Mouse (Mus musculus): ENCODE results near the gene Kcnj11. TPM values are rescaled to one million over a fixed set of nuclear protein-coding genes. Genes with fewer than 3 reads are reported as not detected.

Kcnj11 gene
- polyA plus RNA-seq, 1 experiment, result 0.96 TPM

GRCm38 (mm10) chr7:46105484-46105883 lies 4.9 kb upstream of the Kcnj11 start:
- 83% methylated on average over 7 of the region's 7 CpGs for WGBS
- TF ChIP-seq CTCF (IDR thresholded peaks at IDR 0.05; ENCODE audit: extremely low read depth, insufficient read length, insufficient replicate concordance, low read depth, low read length) (no peak), POLR2A (IDR thresholded peaks at IDR 0.05; ENCODE audit: low read depth, low read length) (no peak)

GRCm38 (mm10) chr7:46104256-46104915 lies 3.8 kb upstream of the Kcnj11 start:
- peaks cover 3% of the 10 kb centered on the region for H3K27me3 ChIP-seq (ENCODE audit: control insufficient read depth, insufficient read depth, low read length)
- H3K36me3 ChIP-seq (ENCODE audit: control insufficient read depth, insufficient read depth, low read length), result no peaks in the 10 kb centered on the region
- H3K4me1 ChIP-seq (ENCODE audit: control insufficient read depth, insufficient read depth, insufficient read length, low read length), result no peaks in the 10 kb centered on the region
- WGBS, result 81% methylated on average over 27 of the region's 27 CpGs
- no peak overlapping the region for H3K27ac ChIP-seq (ENCODE audit: insufficient read depth, low read depth, low read length)
- H3K4me3 ChIP-seq (ENCODE audit: low read depth, low read length), result no peak overlapping the region
- TF ChIP-seq CTCF (IDR thresholded peaks at IDR 0.05; ENCODE audit: extremely low read depth, insufficient read length, insufficient replicate concordance, low read depth, low read length) (no peak), POLR2A (IDR thresholded peaks at IDR 0.05; ENCODE audit: low read depth, low read length) (no peak)

More at GRCm38 (mm10) chr7:46105484-46105883, 4.9 kb upstream of the Kcnj11 start:
- H3K4me1 ChIP-seq (ENCODE audit: control insufficient read depth, insufficient read depth, insufficient read length, low read length), result no peaks in the 10 kb centered on the region
- H3K4me3 ChIP-seq (ENCODE audit: low read depth, low read length), result no peak overlapping the region
- H3K36me3 ChIP-seq (ENCODE audit: control insufficient read depth, insufficient read depth, low read length), result no peaks in the 10 kb centered on the region
- H3K27ac ChIP-seq (ENCODE audit: insufficient read depth, low read depth, low read length), result no peak overlapping the region
- peaks cover 3% of the 10 kb centered on the region for H3K27me3 ChIP-seq (ENCODE audit: control insufficient read depth, insufficient read depth, low read length)

- 83% methylated on average over 8 of the region's 8 CpGs for whole genome bisulfite sequencing
- Histone ChIP-seq H3K4me1 (ENCODE audit: control insufficient read depth, insufficient read depth, insufficient read length, low read length) (no peaks in the 10 kb centered on the region), H3K27ac (ENCODE audit: insufficient read depth, low read depth, low read length) (no peak overlapping the region), H3K36me3 (ENCODE audit: control insufficient read depth, insufficient read depth, low read length) (no peaks in the 10 kb centered on the region), H3K4me3 (ENCODE audit: low read depth, low read length) (no peak overlapping the region), H3K27me3 (ENCODE audit: control insufficient read depth, insufficient read depth, low read length) (peaks cover 3% of the 10 kb centered on the region)
- TF ChIP-seq POLR2A (IDR thresholded peaks at IDR 0.05; ENCODE audit: low read depth, low read length) (no peak), CTCF (IDR thresholded peaks at IDR 0.05; ENCODE audit: extremely low read depth, insufficient read length, insufficient replicate concordance, low read depth, low read length) (no peak)
Observed at GRCm38 (mm10) chr7:46103771-46104170, 3.2 kb upstream of the Kcnj11 start.

GRCm38 (mm10) chr7:46103075-46103591 lies 2.6 kb upstream of the Kcnj11 start:
- Histone ChIP-seq H3K27ac (ENCODE audit: insufficient read depth, low read depth, low read length) (no peak overlapping the region), H3K4me3 (ENCODE audit: low read depth, low read length) (no peak overlapping the region), H3K4me1 (ENCODE audit: control insufficient read depth, insufficient read depth, insufficient read length, low read length) (no peaks in the 10 kb centered on the region), H3K27me3 (ENCODE audit: control insufficient read depth, insufficient read depth, low read length) (peaks cover 3% of the 10 kb centered on the region), H3K36me3 (ENCODE audit: control insufficient read depth, insufficient read depth, low read length) (no peaks in the 10 kb centered on the region)
- no peak for TF ChIP-seq POLR2A (IDR thresholded peaks at IDR 0.05; ENCODE audit: low read depth, low read length)
- TF ChIP-seq CTCF (IDR thresholded peaks at IDR 0.05; ENCODE audit: extremely low read depth, insufficient read length, insufficient replicate concordance, low read depth, low read length), result no peak
- WGBS, result 77% methylated on average over 8 of the region's 8 CpGs

- Histone ChIP-seq H3K27me3 (ENCODE audit: control insufficient read depth, insufficient read depth, low read length) (peaks cover 3% of the 10 kb centered on the region; the same call in 1 of the 2 replicates), H3K36me3 (ENCODE audit: control insufficient read depth, insufficient read depth, low read length) (no peaks in the 10 kb centered on the region), H3K4me3 (ENCODE audit: low read depth, low read length) (no peak overlapping the region), H3K4me1 (ENCODE audit: control insufficient read depth, insufficient read depth, insufficient read length, low read length) (no peaks in the 10 kb centered on the region), H3K27ac (ENCODE audit: insufficient read depth, low read depth, low read length) (no peak overlapping the region)
- TF ChIP-seq CTCF (IDR thresholded peaks at IDR 0.05; ENCODE audit: extremely low read depth, insufficient read length, insufficient replicate concordance, low read depth, low read length) (no peak), POLR2A (IDR thresholded peaks at IDR 0.05; ENCODE audit: low read depth, low read length) (no peak)
- WGBS, result 79% methylated on average over 13 of the region's 13 CpGs
Observed at GRCm38 (mm10) chr7:46099682-46100081, 882 bp downstream of the Kcnj11 start.

- WGBS, result 91% methylated on average over 19 of the region's 19 CpGs
- Histone ChIP-seq H3K27me3 (ENCODE audit: control insufficient read depth, insufficient read depth, low read length) (peaks cover 3% of the 10 kb centered on the region), H3K27ac (ENCODE audit: insufficient read depth, low read depth, low read length) (no peak overlapping the region), H3K4me3 (ENCODE audit: low read depth, low read length) (no peak overlapping the region), H3K4me1 (ENCODE audit: control insufficient read depth, insufficient read depth, insufficient read length, low read length) (no peaks in the 10 kb centered on the region), H3K36me3 (ENCODE audit: control insufficient read depth, insufficient read depth, low read length) (no peaks in the 10 kb centered on the region)
- TF ChIP-seq POLR2A (IDR thresholded peaks at IDR 0.05; ENCODE audit: low read depth, low read length), result no peak
Observed at GRCm38 (mm10) chr7:46098919-46099286, 1.7 kb downstream of the Kcnj11 start.

GRCm38 (mm10) chr7:46098221-46098918 lies 2.2 kb downstream of the Kcnj11 start:
- peaks cover 3% of the 10 kb centered on the region for H3K27me3 ChIP-seq (ENCODE audit: control insufficient read depth, insufficient read depth, low read length)
- no peaks in the 10 kb centered on the region for H3K4me1 ChIP-seq (ENCODE audit: control insufficient read depth, insufficient read depth, insufficient read length, low read length)
- 80% methylated on average over 19 of the region's 19 CpGs for WGBS
- TF ChIP-seq POLR2A (IDR thresholded peaks at IDR 0.05; ENCODE audit: low read depth, low read length) (no peak), CTCF (IDR thresholded peaks at IDR 0.05; ENCODE audit: extremely low read depth, insufficient read length, insufficient replicate concordance, low read depth, low read length) (no peak)
- H3K4me3 ChIP-seq (ENCODE audit: low read depth, low read length), result no peak overlapping the region
- no peak overlapping the region for H3K27ac ChIP-seq (ENCODE audit: insufficient read depth, low read depth, low read length)
- no peaks in the 10 kb centered on the region for H3K36me3 ChIP-seq (ENCODE audit: control insufficient read depth, insufficient read depth, low read length)

Measured in small intestine, adult 2 months (tissue).